Mouse (Mus musculus): ENCODE data around the gene Atp8b4. TPM values are rescaled to one million over a fixed set of nuclear protein-coding genes. Genes with fewer than 3 reads are reported as not detected.
"Not testable (repeated sequence)": the region's sequence is repeated elsewhere in the genome, so short reads cannot be mapped to it uniquely, and the experiment has no call there.

Gene Atp8b4
- polyA plus RNA-seq, 1 experiment from 2014 or later: 0.12 TPM

GRCm38 (mm10) chr2:126474019-126474418 is 26.5 kb downstream of the Atp8b4 start:
- Histone ChIP-seq H3K9ac (ENCODE audit: low read depth, low read length) (no peak overlapping the region), H3K36me3 (ENCODE audit: control insufficient read depth, insufficient read depth) (no peaks in the 10 kb centered on the region), H3K4me3 (ENCODE audit: low read depth, low read length) (no peak overlapping the region), H3K27ac (ENCODE audit: low read depth, low read length) (no peak overlapping the region), H3K4me2 (replicated peaks; ENCODE audit: low read depth) (no peak overlapping the region), H3K4me1 (replicated peaks; ENCODE audit: control insufficient read depth, insufficient read depth, low read length) (no peaks in the 10 kb centered on the region), H3K27me3 (replicated peaks; ENCODE audit: control insufficient read depth, insufficient read depth, low read length) (no peaks in the 10 kb centered on the region), H3K9me3 (ENCODE audit: control insufficient read depth) (no peaks in the 10 kb centered on the region)
- no peak for TF ChIP-seq CTCF (IDR thresholded peaks at IDR 0.05; ENCODE audit: low read depth)
- WGBS: 93% methylated on average over 6 of the region's 6 CpGs
- no peak for ATAC-seq

- Histone ChIP-seq H3K36me3 (ENCODE audit: control insufficient read depth, insufficient read depth) (no peaks in the 10 kb centered on the region), H3K4me3 (ENCODE audit: low read depth, low read length) (no peak overlapping the region), H3K4me1 (replicated peaks; ENCODE audit: control insufficient read depth, insufficient read depth, low read length) (no peaks in the 10 kb centered on the region), H3K4me2 (replicated peaks; ENCODE audit: low read depth) (no peak overlapping the region), H3K27me3 (replicated peaks; ENCODE audit: control insufficient read depth, insufficient read depth, low read length) (no peaks in the 10 kb centered on the region), H3K9ac (ENCODE audit: low read depth, low read length) (no peak overlapping the region), H3K27ac (ENCODE audit: low read depth, low read length) (no peak overlapping the region), H3K9me3 (ENCODE audit: control insufficient read depth) (no peaks in the 10 kb centered on the region)
- 72% methylated on average over 5 of the region's 5 CpGs for whole genome bisulfite sequencing
- no peak for ATAC-seq
- no peak for TF ChIP-seq CTCF (IDR thresholded peaks at IDR 0.05; ENCODE audit: low read depth)
Measured at GRCm38 (mm10) chr2:126472836-126473235, 27.6 kb downstream of the Atp8b4 start.

- Histone ChIP-seq H3K4me2 (replicated peaks; ENCODE audit: low read depth) (no peak overlapping the region), H3K4me1 (replicated peaks; ENCODE audit: control insufficient read depth, insufficient read depth, low read length) (no peaks in the 10 kb centered on the region), H3K27me3 (replicated peaks; ENCODE audit: control insufficient read depth, insufficient read depth, low read length) (no peaks in the 10 kb centered on the region), H3K36me3 (ENCODE audit: control insufficient read depth, insufficient read depth) (no peaks in the 10 kb centered on the region), H3K27ac (ENCODE audit: low read depth, low read length) (no peak overlapping the region), H3K9ac (ENCODE audit: low read depth, low read length) (no peak overlapping the region), H3K4me3 (ENCODE audit: low read depth, low read length) (no peak overlapping the region), H3K9me3 (ENCODE audit: control insufficient read depth) (no peaks in the 10 kb centered on the region)
- no peak for TF ChIP-seq CTCF (IDR thresholded peaks at IDR 0.05; ENCODE audit: low read depth)
- 65% methylated on average over 4 of the region's 4 CpGs for WGBS
- no peak for ATAC-seq
Measured at GRCm38 (mm10) chr2:126467790-126468189, 32.7 kb downstream of the Atp8b4 start.

GRCm38 (mm10) chr2:126466391-126467134 is 33.9 kb downstream of the Atp8b4 start:
- Histone ChIP-seq H3K36me3 (ENCODE audit: control insufficient read depth, insufficient read depth) (no peaks in the 10 kb centered on the region), H3K4me2 (replicated peaks; ENCODE audit: low read depth) (no peak overlapping the region), H3K4me3 (ENCODE audit: low read depth, low read length) (no peak overlapping the region), H3K9ac (ENCODE audit: low read depth, low read length) (no peak overlapping the region), H3K27ac (ENCODE audit: low read depth, low read length) (no peak overlapping the region), H3K9me3 (ENCODE audit: control insufficient read depth) (no peaks in the 10 kb centered on the region), H3K4me1 (replicated peaks; ENCODE audit: control insufficient read depth, insufficient read depth, low read length) (no peaks in the 10 kb centered on the region), H3K27me3 (replicated peaks; ENCODE audit: control insufficient read depth, insufficient read depth, low read length) (no peaks in the 10 kb centered on the region)
- no peak for ATAC-seq
- WGBS: 79% methylated on average over 13 of the region's 13 CpGs
- no peak for TF ChIP-seq CTCF (IDR thresholded peaks at IDR 0.05; ENCODE audit: low read depth)

- H3K27me3 ChIP-seq (replicated peaks; ENCODE audit: control insufficient read depth, insufficient read depth, low read length): no peaks in the 10 kb centered on the region
- H3K4me3 ChIP-seq (ENCODE audit: low read depth, low read length): no peak overlapping the region
- no peaks in the 10 kb centered on the region for H3K36me3 ChIP-seq (ENCODE audit: control insufficient read depth, insufficient read depth)
- TF ChIP-seq CTCF (IDR thresholded peaks at IDR 0.05; ENCODE audit: low read depth): no peak
- H3K9me3 ChIP-seq (ENCODE audit: control insufficient read depth): no peaks in the 10 kb centered on the region
- no peak for ATAC-seq
- 92% methylated on average over 2 of the region's 2 CpGs for WGBS
- no peak overlapping the region for H3K27ac ChIP-seq (ENCODE audit: low read depth, low read length)
- no peak overlapping the region for H3K9ac ChIP-seq (ENCODE audit: low read depth, low read length)
- no peaks in the 10 kb centered on the region for H3K4me1 ChIP-seq (replicated peaks; ENCODE audit: control insufficient read depth, insufficient read depth, low read length)
- no peak overlapping the region for H3K4me2 ChIP-seq (replicated peaks; ENCODE audit: low read depth)
Measured at GRCm38 (mm10) chr2:126458661-126459060, 41.8 kb downstream of the Atp8b4 start.

GRCm38 (mm10) chr2:126457759-126458158 is 42.7 kb downstream of the Atp8b4 start:
- H3K36me3 ChIP-seq (ENCODE audit: control insufficient read depth, insufficient read depth); H3K9me3 ChIP-seq (ENCODE audit: control insufficient read depth); H3K9ac ChIP-seq (ENCODE audit: low read depth, low read length); H3K4me3 ChIP-seq (ENCODE audit: low read depth, low read length); ATAC-seq; H3K4me2 ChIP-seq (replicated peaks; ENCODE audit: low read depth); H3K27ac ChIP-seq (ENCODE audit: low read depth, low read length); H3K4me1 ChIP-seq (replicated peaks; ENCODE audit: control insufficient read depth, insufficient read depth, low read length); H3K27me3 ChIP-seq (replicated peaks; ENCODE audit: control insufficient read depth, insufficient read depth, low read length): not testable (repeated sequence)
- 59% methylated on average over 2 of the region's 2 CpGs for WGBS
- TF ChIP-seq CTCF (IDR thresholded peaks at IDR 0.05; ENCODE audit: low read depth): peak; percentile 39

All from intestine, postnatal 0 days (tissue).